Mouse (Mus musculus) limb, embryonic 14.5 days (tissue): ENCODE measurements around the gene Snrpd3. TPM values are rescaled to one million over a fixed set of nuclear protein-coding genes. Genes with fewer than 3 reads are reported as not detected.
"Not testable (repeated sequence)": the region's sequence is repeated elsewhere in the genome, so short reads cannot be mapped to it uniquely, and the experiment has no call there.

Source experiments
- ATAC-seq: fragments of 200-750 bp; cut with Nextera tagmentation; 2 replicates; pipeline ENCODE4 v1.8.0; 2017; ENCODE audit warnings: low read depth, moderate number of reproducible peaks, moderate TSS enrichment; ENCODE audit not compliant: low FRiP score
- DNase-seq: peaks from one replicate; pipeline ENCODE4 v3.0.0-alpha.2; 2015; ENCODE audit warnings: low spot score
- H3K27ac ChIP-seq: fragments of 300-500 bp; sonication (generic); replicated peaks from 2 replicates; pipeline ENCODE4 v1.5.1; 2014; ENCODE audit warnings: low read depth, mild to moderate bottlenecking, low read length, moderate library complexity, mixed read lengths
- H3K27me3 ChIP-seq: fragments of 300-500 bp; sonication (generic); 2 replicates; pipeline ENCODE4 v1.6.1; 2014; ENCODE audit warnings: low read length, mixed read lengths; ENCODE audit not compliant: control insufficient read depth, insufficient read depth
- H3K36me3 ChIP-seq: fragments of 300-500 bp; sonication (generic); 2 replicates; pipeline ENCODE4 v1.6.1; 2014; ENCODE audit warnings: mild to moderate bottlenecking, low read length, moderate library complexity, mixed read lengths; ENCODE audit not compliant: control insufficient read depth, insufficient read depth
- H3K4me1 ChIP-seq: fragments of 300-500 bp; sonication (generic); 2 replicates; pipeline ENCODE4 v1.6.1; 2014; ENCODE audit warnings: antibody characterized with exemption, low read length, mixed read lengths; ENCODE audit not compliant: control insufficient read depth, insufficient read depth
- H3K4me2 ChIP-seq: fragments of 300-500 bp; sonication (generic); replicated peaks from 2 replicates; pipeline ENCODE4 v1.6.1; 2014; ENCODE audit warnings: low read depth, mild to moderate bottlenecking, low read length, moderate library complexity; ENCODE audit not compliant: severe bottlenecking
- H3K4me3 ChIP-seq: fragments of 300-500 bp; sonication (generic); replicated peaks from 2 replicates; pipeline ENCODE4 v1.5.1; 2014; ENCODE audit warnings: low read length
- H3K9ac ChIP-seq: fragments of 300-500 bp; sonication (generic); 2 replicates; pipeline ENCODE4 v1.6.1; 2014; ENCODE audit warnings: mild to moderate bottlenecking, low read depth, low read length, moderate library complexity; ENCODE audit not compliant: severe bottlenecking
- H3K9me3 ChIP-seq: fragments of 300-500 bp; sonication (generic); 2 replicates; pipeline ENCODE4 v1.6.1; 2016; ENCODE audit warnings: low read length; ENCODE audit not compliant: control insufficient read depth
- POLR2A ChIP-seq: fragments of 200-500 bp; IDR thresholded peaks from 2 replicates; pipeline ENCODE4 v1.8.0; 2012; ENCODE audit warnings: inconsistent platforms, mild to moderate bottlenecking, moderate library complexity, borderline replicate concordance; ENCODE audit not compliant: insufficient read depth, insufficient read length; ENCODE audit errors: extremely low read depth
- WGBS: fragments of 180-500 bp; shearing (Covaris S2); extraction: QIAGEN DNeasy Blood & Tissue Kit; methylation state at CpG from one replicate; pipeline ENCODE4 v1.1.7; 2014; 5-methylcytosine and 5-hydroxymethylcytosine counted together
- polyA plus RNA-seq, 2 experiments: library from polyadenylated mRNA; depleted of rRNA in 1 of 2; stranded (reverse) in 1 of 2; unstranded in 1 of 2; fragments of >200 nt; fragmentation: Nextera tagmentation in 1 of 2; extraction: Ambion mirVana in 1 of 2; gene quantifications; 2 replicates each; pipeline versions ENCODE4 v1.2.1 to v1.2.3; 2012 to 2014

Snrpd3 gene
- polyA plus RNA-seq, 2 experiments, result 121 to 173 TPM

- H3K4me3 ChIP-seq, result no peak overlapping the region
- WGBS, result 90% methylated on average over 1 of the region's 1 CpGs
- no peak overlapping the region for H3K4me2 ChIP-seq
- ATAC-seq (no peak), DNase-seq (no peak)
- no peak overlapping the region for H3K27ac ChIP-seq
- no peak overlapping the region for H3K9ac ChIP-seq
- H3K36me3 ChIP-seq, result no peaks in the 10 kb centered on the region
- TF ChIP-seq POLR2A, result no peak
- no peaks in the 10 kb centered on the region for H3K9me3 ChIP-seq
- H3K27me3 ChIP-seq, result no peaks in the 10 kb centered on the region
- no peaks in the 10 kb centered on the region for H3K4me1 ChIP-seq
These were observed 15.7 kb upstream of the Snrpd3 start for GRCm38 (mm10) chr10:75501641-75502040.

- Histone ChIP-seq H3K9ac (no peak overlapping the region), H3K9me3 (no peaks in the 10 kb centered on the region), H3K4me2 (no peak overlapping the region), H3K27me3 (no peaks in the 10 kb centered on the region), H3K27ac (no peak overlapping the region), H3K4me3 (no peak overlapping the region), H3K36me3 (peaks cover 20% of the 10 kb centered on the region), H3K4me1 (no peaks in the 10 kb centered on the region)
- DNase-seq (no peak), ATAC-seq (no peak)
- 93% methylated on average over 7 of the region's 7 CpGs for WGBS
- TF ChIP-seq POLR2A, result no peak
These were observed 13.7 kb upstream of the Snrpd3 start for GRCm38 (mm10) chr10:75503692-75504091.

- 85% methylated on average over 8 of the region's 8 CpGs for WGBS
- H3K4me3 ChIP-seq, result no peak overlapping the region
- no peaks in the 10 kb centered on the region for H3K9me3 ChIP-seq
- ATAC-seq, result no peak
- no peak for TF ChIP-seq POLR2A
- no peak for DNase-seq
- no peaks in the 10 kb centered on the region for H3K27me3 ChIP-seq
- H3K4me2 ChIP-seq, result no peak overlapping the region
- H3K27ac ChIP-seq, result no peak overlapping the region
- H3K36me3 ChIP-seq, result peaks cover 28% of the 10 kb centered on the region
- H3K4me1 ChIP-seq, result no peaks in the 10 kb centered on the region
- no peak overlapping the region for H3K9ac ChIP-seq
These were observed 12.9 kb upstream of the Snrpd3 start for GRCm38 (mm10) chr10:75504234-75505129.

GRCm38 (mm10) chr10:75505130-75505495 lies 12.2 kb upstream of the Snrpd3 start:
- Histone ChIP-seq H3K27ac (no peak overlapping the region), H3K9ac (no peak overlapping the region), H3K4me3 (no peak overlapping the region), H3K36me3 (peaks cover 34% of the 10 kb centered on the region), H3K27me3 (no peaks in the 10 kb centered on the region), H3K4me1 (no peaks in the 10 kb centered on the region), H3K9me3 (no peaks in the 10 kb centered on the region), H3K4me2 (no peak overlapping the region)
- DNase-seq (no peak), ATAC-seq (no peak)
- WGBS, result 65% methylated on average over 3 of the region's 3 CpGs
- TF ChIP-seq POLR2A, result no peak

GRCm38 (mm10) chr10:75505928-75506327 lies 11.4 kb upstream of the Snrpd3 start:
- WGBS, result 86% methylated on average over 3 of the region's 3 CpGs
- not testable (repeated sequence) for DNase-seq, H3K4me1 ChIP-seq, H3K9ac ChIP-seq, H3K9me3 ChIP-seq, H3K27ac ChIP-seq, H3K4me2 ChIP-seq, H3K4me3 ChIP-seq, ATAC-seq, H3K27me3 ChIP-seq
- H3K36me3 ChIP-seq, result peaks cover 42% of the 10 kb centered on the region
